Mouse (Mus musculus) midbrain, embryonic 15.5 days (tissue): ENCODE data around the gene Nt5c3b. TPM values are rescaled to one million over a fixed set of nuclear protein-coding genes. Genes with fewer than 3 reads are reported as not detected.

Experiments
- ATAC-seq: fragments of 200-750 bp; cut with Nextera tagmentation; replicated peaks from 2 replicates; pipeline ENCODE4 v1.8.0; 2017; ENCODE audit warnings: moderate TSS enrichment
- H3K27ac ChIP-seq: fragments of 300-500 bp; sonication (generic); 2 replicates; pipeline ENCODE4 v1.5.1; 2015; ENCODE audit warnings: mild to moderate bottlenecking, inconsistent platforms
- H3K27me3 ChIP-seq: fragments of 300-500 bp; sonication (generic); replicated peaks from 2 replicates; pipeline ENCODE4 v1.6.1; 2015; ENCODE audit warnings: inconsistent platforms
- H3K36me3 ChIP-seq: fragments of 300-500 bp; sonication (generic); replicated peaks from 2 replicates; pipeline ENCODE4 v1.6.1; 2015; ENCODE audit warnings: inconsistent platforms
- H3K4me1 ChIP-seq: fragments of 300-500 bp; sonication (generic); 2 replicates; pipeline ENCODE4 v1.6.1; 2015; ENCODE audit warnings: inconsistent platforms
- H3K4me2 ChIP-seq: fragments of 300-500 bp; sonication (generic); 2 replicates; pipeline ENCODE4 v1.6.1; 2015; ENCODE audit warnings: inconsistent platforms, mild to moderate bottlenecking, moderate library complexity
- H3K4me3 ChIP-seq: fragments of 300-500 bp; sonication (generic); 2 replicates; pipeline ENCODE4 v1.5.1; 2015; ENCODE audit warnings: mild to moderate bottlenecking, inconsistent platforms
- H3K9ac ChIP-seq: fragments of 300-500 bp; sonication (generic); 2 replicates; pipeline ENCODE4 v1.6.1; 2015; ENCODE audit warnings: mild to moderate bottlenecking, inconsistent platforms
- H3K9me3 ChIP-seq: fragments of 300-500 bp; sonication (generic); 2 replicates; pipeline ENCODE4 v1.6.1; 2016; ENCODE audit warnings: inconsistent platforms
- WGBS: fragments of 180-500 bp; shearing (Covaris S2); methylation state at CpG from one replicate; pipeline ENCODE4 v1.1.7; 2015; ENCODE audit warnings: mixed read lengths; 5-methylcytosine and 5-hydroxymethylcytosine counted together
- polyA plus RNA-seq: library from polyadenylated mRNA; unstranded; fragments of >200 nt; fragmentation: Nextera tagmentation; extraction: Ambion mirVana; gene quantifications from 2 replicates; pipeline ENCODE4 v1.2.1, GENCODE M21; 2015

The Nt5c3b gene
- polyA plus RNA-seq, 1 experiment from 2014 or later: 115 TPM

DNA sequence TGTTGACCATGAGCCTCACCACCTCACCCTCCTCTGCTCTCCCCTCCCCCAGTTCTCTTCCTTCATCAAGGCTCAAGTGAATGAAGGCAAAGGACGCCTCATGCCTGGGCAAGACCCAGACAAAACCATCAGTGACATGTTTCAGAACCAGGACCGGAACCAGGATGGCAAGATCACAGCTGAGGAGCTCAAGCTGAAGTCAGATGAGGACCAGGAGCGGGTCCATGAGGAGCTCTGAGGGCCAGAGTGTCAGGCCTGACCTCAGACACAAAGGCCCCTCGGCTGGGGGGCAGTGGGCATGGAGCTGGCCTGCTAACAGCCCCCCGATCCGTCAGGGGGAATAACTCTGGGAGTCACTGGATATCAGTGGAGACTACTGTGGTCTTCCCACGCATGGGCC, 17.8 kb downstream of the Nt5c3b start:
- no peak for ATAC-seq
- WGBS: 85% methylated on average over 7 of the region's 7 CpGs
- Histone ChIP-seq H3K27ac (no peak overlapping the region), H3K9me3 (no peaks in the 10 kb centered on the region), H3K36me3 (no peaks in the 10 kb centered on the region), H3K4me3 (no peak overlapping the region), H3K9ac (no peak overlapping the region), H3K27me3 (no peaks in the 10 kb centered on the region), H3K4me1 (no peaks in the 10 kb centered on the region), H3K4me2 (no peak overlapping the region)

GRCm38 (mm10) chr11:100421537-100421936, 20.1 kb downstream of the Nt5c3b start:
- Histone ChIP-seq H3K4me3 (no peak overlapping the region), H3K27me3 (peaks cover 6% of the 10 kb centered on the region), H3K27ac (no peak overlapping the region), H3K4me1 (no peaks in the 10 kb centered on the region), H3K36me3 (no peaks in the 10 kb centered on the region), H3K9me3 (no peaks in the 10 kb centered on the region), H3K9ac (no peak overlapping the region), H3K4me2 (no peak overlapping the region)
- ATAC-seq: no peak
- 57% methylated on average over 8 of the region's 8 CpGs for WGBS

GRCm38 (mm10) chr11:100414914-100415822, 26.4 kb downstream of the Nt5c3b start, which contains the start of gene Fkbp10:
Gene Fkbp10 (plus strand): TSS chr11:100415697.
- Histone ChIP-seq H3K4me3 (peak within 1 kb of the TSS; percentile 77), H3K9me3 (no peaks in the 10 kb centered on the region), H3K9ac (peak within 1 kb of the TSS; percentile 88), H3K27me3 (peaks cover 14% of the 10 kb centered on the region), H3K4me2 (peak within 1 kb of the TSS; percentile 74), H3K4me1 (peaks cover 24% of the 10 kb centered on the region), H3K36me3 (no peaks in the 10 kb centered on the region), H3K27ac (peak within 1 kb of the TSS; percentile 80)
- under 1% methylated on average over 30 of the region's 31 CpGs for WGBS
- ATAC-seq: peak; percentile 21

DNA sequence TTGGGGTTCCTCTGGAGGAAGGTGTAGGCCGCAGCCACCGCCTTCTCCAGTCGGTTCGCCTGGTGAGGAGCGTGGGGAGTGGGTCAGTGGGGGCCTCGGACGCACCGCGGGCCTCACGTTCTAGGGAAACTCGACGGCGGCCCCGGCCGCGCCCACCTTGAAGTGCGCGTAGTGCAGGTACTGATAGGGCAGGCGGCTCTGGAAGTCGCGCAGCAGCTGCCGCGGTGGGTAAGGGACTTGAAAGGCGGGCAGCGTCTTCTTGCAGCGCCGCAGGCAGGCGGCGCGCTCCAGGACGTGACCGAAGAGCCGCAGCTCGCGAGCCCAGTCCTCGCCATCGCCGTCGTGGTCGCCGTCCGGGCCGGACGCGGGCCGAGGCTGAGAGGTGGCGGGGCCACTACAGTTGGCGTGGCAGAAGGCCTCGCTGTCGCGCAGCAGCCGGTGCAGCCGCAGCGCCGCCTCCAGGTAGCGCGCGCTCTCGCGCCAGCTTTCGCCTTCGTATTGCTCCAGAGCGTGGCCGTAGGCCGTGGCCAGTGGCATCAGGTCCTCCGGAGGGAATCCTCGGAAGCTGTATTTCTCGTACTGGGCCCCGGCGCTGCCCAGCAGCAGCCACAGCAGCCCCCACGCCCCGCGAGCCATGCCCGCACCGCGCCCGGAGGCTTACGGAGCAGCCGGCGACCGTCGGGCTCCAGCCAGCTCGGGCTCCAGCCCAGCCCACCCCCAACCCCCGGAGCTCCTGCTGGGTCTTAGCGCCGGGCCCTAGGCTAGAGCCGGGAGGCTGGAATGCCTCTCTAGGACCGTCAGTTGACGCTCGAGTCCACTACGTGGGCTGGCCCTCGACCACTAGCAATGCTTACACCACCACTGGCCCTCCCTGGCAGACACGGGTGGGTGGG, 27.3 kb downstream of the Nt5c3b start, which contains the start of gene P3h4:
Gene P3h4, minus strand, starts transcription at position 816 of the 893 bp plus-strand sequence.
- Histone ChIP-seq H3K36me3 (no peaks in the 10 kb centered on the region), H3K9me3 (no peaks in the 10 kb centered on the region), H3K27me3 (peaks cover 14% of the 10 kb centered on the region), H3K4me1 (peaks cover 24% of the 10 kb centered on the region), H3K4me2 (peak within 1 kb of the TSS; percentile 74), H3K27ac (peak within 1 kb of the TSS; percentile 80), H3K4me3 (peak within 1 kb of the TSS; percentile 77), H3K9ac (peak within 1 kb of the TSS; percentile 88)
- 2% methylated on average over 93 of the region's 93 CpGs for WGBS
- peak; percentile 95 for ATAC-seq

DNA sequence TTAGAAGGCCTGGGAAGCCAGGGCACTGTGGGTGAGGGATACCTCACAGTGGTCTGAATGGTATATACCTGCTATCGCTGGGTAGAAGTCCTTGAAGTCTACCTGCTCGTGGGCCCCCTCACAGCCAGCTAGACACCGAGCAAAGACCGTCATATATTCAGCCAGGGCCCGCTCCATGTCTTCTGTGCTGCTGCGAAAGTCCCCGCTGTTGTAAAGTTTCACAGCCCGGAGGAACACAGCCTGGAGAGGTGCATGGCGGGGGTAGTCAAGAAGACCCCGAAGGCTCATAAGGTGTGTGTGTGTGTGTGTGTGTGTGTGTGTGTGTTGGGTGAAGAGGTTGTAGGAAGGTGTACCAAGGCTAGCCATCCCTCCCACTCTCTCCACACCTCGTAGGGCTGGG, 28.1 kb downstream of the Nt5c3b start:
- peak overlapping the region; percentile 88 for H3K9ac ChIP-seq
- WGBS: 81% methylated on average over 11 of the region's 11 CpGs

DNA sequence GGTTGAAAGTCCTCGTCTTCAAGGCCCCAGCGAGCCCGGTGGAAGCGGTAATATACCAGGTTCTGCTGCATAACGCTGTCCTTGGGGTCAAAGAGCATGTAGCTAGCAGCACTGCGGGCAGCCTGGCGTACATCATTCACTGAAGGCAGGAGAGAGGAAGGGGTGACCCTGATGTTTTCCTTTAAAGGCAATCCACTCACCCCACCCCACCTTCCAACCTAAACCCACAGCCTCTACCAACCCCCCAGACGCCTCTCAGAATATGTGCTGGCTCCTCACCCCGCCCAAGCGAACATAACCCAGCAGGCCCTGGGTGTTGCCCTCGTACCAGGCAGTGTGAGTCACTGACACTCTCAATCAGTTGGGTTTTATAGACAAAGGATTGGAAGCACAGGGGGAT, 29.9 kb downstream of the Nt5c3b start:
- H3K4me2 ChIP-seq: no peak overlapping the region
- H3K4me3 ChIP-seq: no peak overlapping the region
- ATAC-seq: no peak
- WGBS: 84% methylated on average over 11 of the region's 11 CpGs
- H3K9me3 ChIP-seq: no peaks in the 10 kb centered on the region
- peaks cover 24% of the 10 kb centered on the region for H3K4me1 ChIP-seq
- no peak overlapping the region for H3K27ac ChIP-seq
- H3K36me3 ChIP-seq: no peaks in the 10 kb centered on the region
- H3K27me3 ChIP-seq: peaks cover 10% of the 10 kb centered on the region
- H3K9ac ChIP-seq: no peak overlapping the region

More for the DNA sequence above, 28.1 kb downstream of the Nt5c3b start:
- H3K4me3 ChIP-seq: peak overlapping the region; percentile 77
- no peaks in the 10 kb centered on the region for H3K36me3 ChIP-seq
- no peak overlapping the region for H3K27ac ChIP-seq
- peak overlapping the region; percentile 74 for H3K4me2 ChIP-seq
- H3K27me3 ChIP-seq: peaks cover 14% of the 10 kb centered on the region
- H3K4me1 ChIP-seq: peaks cover 24% of the 10 kb centered on the region
- H3K9me3 ChIP-seq: no peaks in the 10 kb centered on the region
- ATAC-seq: no peak

DNA sequence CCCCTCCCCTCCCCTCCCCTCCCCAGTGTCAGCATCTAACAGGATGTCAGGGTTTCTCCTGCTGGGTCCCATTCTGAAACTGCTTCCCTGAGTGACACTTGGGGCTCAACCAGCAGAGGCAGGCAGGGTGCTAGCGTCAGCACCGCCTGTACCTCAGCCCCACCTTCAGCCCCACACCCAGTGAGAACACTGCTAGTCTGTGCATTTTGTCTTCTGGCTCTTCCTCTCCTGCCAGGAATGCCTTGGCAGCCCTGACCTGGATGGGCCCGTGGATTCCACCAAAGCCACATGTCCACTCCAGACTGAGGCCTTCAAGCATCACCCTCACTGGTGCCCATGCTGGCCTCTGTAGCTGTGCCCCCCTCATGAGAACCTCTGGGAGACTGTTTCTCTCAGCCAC, 31.9 kb downstream of the Nt5c3b start:
- no peak for ATAC-seq
- H3K4me1 ChIP-seq: peaks cover 14% of the 10 kb centered on the region
- WGBS: 75% methylated on average over 3 of the region's 3 CpGs

DNA sequence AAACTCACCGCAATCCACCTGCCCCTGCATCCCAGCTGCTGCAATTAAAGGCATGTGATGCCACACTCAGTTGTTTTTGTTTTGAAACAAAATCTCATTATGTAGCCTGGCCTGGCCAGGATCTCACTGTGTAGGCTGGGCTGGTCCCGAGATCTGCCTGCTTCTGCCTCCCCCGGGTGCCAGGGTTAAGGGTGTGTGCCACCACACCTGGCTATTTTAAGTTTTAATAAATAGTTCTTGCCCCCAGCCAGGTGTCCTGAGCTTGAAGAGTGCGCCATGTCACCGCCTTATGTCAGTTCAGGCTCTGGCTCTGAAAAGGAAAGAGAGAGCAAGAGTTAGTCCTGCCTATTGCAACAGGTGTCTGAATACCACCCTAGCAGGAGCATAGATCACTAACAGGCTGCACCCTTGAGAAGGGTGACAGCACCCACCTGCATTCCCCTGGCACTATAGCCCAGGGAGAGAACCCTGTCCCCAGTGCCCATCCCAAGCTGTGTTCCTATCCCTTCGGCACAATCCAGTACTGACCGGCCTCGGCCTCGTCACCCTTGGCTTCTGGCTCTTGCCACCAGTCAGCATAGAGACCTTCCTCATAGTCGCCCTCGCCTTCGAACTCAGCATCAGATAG, 32.7 kb downstream of the Nt5c3b start:
- ATAC-seq: no peak
- H3K27me3 ChIP-seq: no peaks in the 10 kb centered on the region
- no peaks in the 10 kb centered on the region for H3K36me3 ChIP-seq
- no peaks in the 10 kb centered on the region for H3K9me3 ChIP-seq
- H3K4me3 ChIP-seq: no peak overlapping the region
- H3K9ac ChIP-seq: no peak overlapping the region
- H3K27ac ChIP-seq: no peak overlapping the region
- 94% methylated on average over 12 of the region's 12 CpGs for WGBS
- peaks cover 12% of the 10 kb centered on the region; the same call in 1 of the 2 replicates for H3K4me1 ChIP-seq
- no peak overlapping the region for H3K4me2 ChIP-seq

More for the DNA sequence above, 31.9 kb downstream of the Nt5c3b start:
- Histone ChIP-seq H3K4me2 (no peak overlapping the region), H3K9ac (no peak overlapping the region), H3K4me3 (no peak overlapping the region), H3K36me3 (no peaks in the 10 kb centered on the region), H3K27me3 (no peaks in the 10 kb centered on the region), H3K9me3 (no peaks in the 10 kb centered on the region), H3K27ac (no peak overlapping the region)

GRCm38 (mm10) chr11:100408076-100408834, 33.4 kb downstream of the Nt5c3b start:
- no peak overlapping the region for H3K9ac ChIP-seq
- no peaks in the 10 kb centered on the region for H3K9me3 ChIP-seq
- peaks cover 7% of the 10 kb centered on the region for H3K4me1 ChIP-seq
- H3K36me3 ChIP-seq: no peaks in the 10 kb centered on the region
- no peak for ATAC-seq
- no peak overlapping the region for H3K4me3 ChIP-seq
- 50% methylated on average over 10 of the region's 10 CpGs for WGBS
- no peaks in the 10 kb centered on the region for H3K27me3 ChIP-seq
- no peak overlapping the region for H3K27ac ChIP-seq
- H3K4me2 ChIP-seq: no peak overlapping the region

- H3K9me3 ChIP-seq: no peaks in the 10 kb centered on the region
- ATAC-seq: no peak
- no peak overlapping the region for H3K4me3 ChIP-seq
- H3K4me2 ChIP-seq: no peak overlapping the region
- no peak overlapping the region for H3K9ac ChIP-seq
- 80% methylated on average over 5 of the region's 5 CpGs for WGBS
- no peaks in the 10 kb centered on the region for H3K27me3 ChIP-seq
- H3K36me3 ChIP-seq: no peaks in the 10 kb centered on the region
- H3K27ac ChIP-seq: no peak overlapping the region
- peaks cover 4% of the 10 kb centered on the region for H3K4me1 ChIP-seq
Observed at GRCm38 (mm10) chr11:100406995-100407705, 34.5 kb downstream of the Nt5c3b start.

DNA sequence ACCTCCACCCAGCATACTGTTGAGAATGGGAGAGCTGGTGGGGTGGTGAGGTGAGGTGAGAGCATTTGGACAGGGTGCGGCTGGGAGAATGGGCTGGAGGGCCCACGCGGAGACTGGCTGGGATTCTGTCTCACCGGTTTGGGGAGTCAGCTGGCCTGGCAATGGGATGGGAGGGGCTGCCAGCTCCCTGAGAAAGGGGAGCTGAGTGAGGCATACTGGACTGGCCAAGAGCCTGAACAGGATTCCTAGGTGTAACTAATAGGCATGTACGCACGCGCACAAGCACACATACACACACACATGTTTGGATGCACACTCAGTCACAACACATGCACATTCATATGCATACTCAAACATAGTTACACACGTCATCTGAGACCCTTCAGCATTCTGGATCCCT, 35.3 kb downstream of the Nt5c3b start:
- no peaks in the 10 kb centered on the region for H3K27me3 ChIP-seq
- no peak overlapping the region for H3K27ac ChIP-seq
- H3K4me1 ChIP-seq: peaks cover 4% of the 10 kb centered on the region
- no peaks in the 10 kb centered on the region for H3K9me3 ChIP-seq
- H3K4me3 ChIP-seq: no peak overlapping the region
- 83% methylated on average over 8 of the region's 8 CpGs for WGBS
- H3K36me3 ChIP-seq: no peaks in the 10 kb centered on the region
- H3K4me2 ChIP-seq: no peak overlapping the region
- ATAC-seq: no peak
- no peak overlapping the region for H3K9ac ChIP-seq
